Mouse (Mus musculus) intestine, postnatal 0 days (tissue): ENCODE measurements at regions not wholly inside any gene's neighbourhood (a gene's known extent, or its start where the extent isn't known, plus 50 kb on each side); places are given as distances from the start of the nearest gene placed in this dataset.

Source experiments
- ATAC-seq: fragments of 200-750 bp; cut with Nextera tagmentation; 2 replicates; pipeline ENCODE4 v1.8.0; 2017; ENCODE audit warnings: mild to moderate bottlenecking, moderate TSS enrichment, moderate library complexity
- H3K27ac ChIP-seq: fragments of 300-500 bp; sonication (generic); 2 replicates; pipeline ENCODE4 v1.5.1; 2014; ENCODE audit warnings: mild to moderate bottlenecking, low read depth, low read length, moderate library complexity
- H3K27me3 ChIP-seq: fragments of 300-500 bp; sonication (generic); replicated peaks from 2 replicates; pipeline ENCODE4 v1.6.1; 2014; ENCODE audit warnings: low read length, mixed read lengths; ENCODE audit not compliant: control insufficient read depth, insufficient read depth
- H3K36me3 ChIP-seq: fragments of 300-500 bp; sonication (generic); 2 replicates; pipeline ENCODE4 v1.6.1; 2014; ENCODE audit warnings: mild to moderate bottlenecking, moderate library complexity; ENCODE audit not compliant: control insufficient read depth, insufficient read depth
- H3K4me1 ChIP-seq: fragments of 300-500 bp; sonication (generic); replicated peaks from 2 replicates; pipeline ENCODE4 v1.6.1; 2014; ENCODE audit warnings: antibody characterized with exemption, low read length, mixed read lengths; ENCODE audit not compliant: control insufficient read depth, insufficient read depth
- H3K4me2 ChIP-seq: fragments of 300-500 bp; sonication (generic); replicated peaks from 2 replicates; pipeline ENCODE4 v1.6.1; 2014; ENCODE audit warnings: low read depth, mild to moderate bottlenecking, moderate library complexity
- H3K4me3 ChIP-seq: fragments of 300-500 bp; sonication (generic); 2 replicates; pipeline ENCODE4 v1.5.1; 2014; ENCODE audit warnings: low read depth, low read length
- H3K9ac ChIP-seq: fragments of 300-500 bp; sonication (generic); 2 replicates; pipeline ENCODE4 v1.6.1; 2014; ENCODE audit warnings: mild to moderate bottlenecking, low read depth, low read length
- H3K9me3 ChIP-seq: fragments of 300-500 bp; sonication (generic); 2 replicates; pipeline ENCODE4 v1.6.1; 2016; ENCODE audit warnings: mixed run types; ENCODE audit not compliant: control insufficient read depth
- CTCF ChIP-seq: sonication (generic); IDR thresholded peaks from 2 replicates; pipeline ENCODE4 v1.5.1; 2016; ENCODE audit warnings: low read depth, mild to moderate bottlenecking, control low read depth, antibody characterized with exemption, moderate library complexity
- WGBS: fragments of 180-500 bp; shearing (Covaris S2); extraction: QIAGEN DNeasy Blood & Tissue Kit; methylation state at CpG from one replicate; pipeline ENCODE4 v1.1.7; 2014; 5-methylcytosine and 5-hydroxymethylcytosine counted together

DNA sequence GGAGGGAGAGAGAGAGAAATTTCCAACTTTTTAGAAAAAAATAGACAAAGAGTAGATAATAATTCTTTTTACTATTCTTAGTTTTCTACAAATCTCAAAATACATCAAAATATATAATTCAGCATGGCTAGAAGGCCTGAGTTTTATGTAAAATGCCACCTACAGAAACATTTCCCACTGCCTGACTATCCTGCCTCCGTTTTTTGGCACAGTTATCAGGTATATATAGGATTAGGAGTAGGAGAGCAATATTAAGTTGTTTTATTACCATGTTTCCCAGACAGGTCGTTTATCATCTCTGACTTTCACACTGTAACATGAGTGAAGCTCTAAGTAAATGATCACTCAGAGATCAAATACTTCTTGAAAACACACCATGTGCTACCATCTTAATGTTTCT lies 224.7 kb upstream of the Actbl2 start:
- WGBS, result 31% methylated on average over 2 of the region's 2 CpGs
- no peak for ATAC-seq
- Histone ChIP-seq H3K9me3 (no peaks in the 10 kb centered on the region), H3K4me3 (no peak overlapping the region), H3K27me3 (no peaks in the 10 kb centered on the region), H3K9ac (no peak overlapping the region), H3K4me1 (no peaks in the 10 kb centered on the region), H3K4me2 (no peak overlapping the region), H3K36me3 (no peaks in the 10 kb centered on the region), H3K27ac (no peak overlapping the region)
- TF ChIP-seq CTCF, result no peak

DNA sequence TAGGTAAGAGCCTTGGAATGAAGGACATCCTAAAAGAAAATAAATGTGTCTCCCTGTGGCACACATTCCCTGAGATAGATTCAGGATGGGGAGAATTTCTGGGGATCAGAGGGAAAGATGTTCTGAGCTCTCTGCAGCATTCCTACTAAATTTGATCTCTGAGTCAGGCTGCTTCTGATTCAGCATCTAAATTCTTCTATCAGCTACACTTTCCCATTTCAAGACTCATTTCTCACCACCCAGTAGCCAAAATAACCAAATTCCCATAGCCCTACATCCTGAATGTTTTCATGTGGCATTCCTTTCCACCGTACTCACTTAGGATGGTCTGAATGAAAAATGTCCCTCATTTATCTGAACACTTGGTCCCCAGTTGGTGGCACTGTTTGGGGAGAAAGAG lies 223.2 kb upstream of the Actbl2 start:
- no peak for ATAC-seq
- WGBS, result 72% methylated on average over 1 of the region's 1 CpGs
- Histone ChIP-seq H3K9me3 (no peaks in the 10 kb centered on the region), H3K4me2 (no peak overlapping the region), H3K4me3 (no peak overlapping the region), H3K4me1 (no peaks in the 10 kb centered on the region), H3K27ac (no peak overlapping the region), H3K36me3 (no peaks in the 10 kb centered on the region), H3K27me3 (no peaks in the 10 kb centered on the region), H3K9ac (no peak overlapping the region)
- no peak for TF ChIP-seq CTCF

DNA sequence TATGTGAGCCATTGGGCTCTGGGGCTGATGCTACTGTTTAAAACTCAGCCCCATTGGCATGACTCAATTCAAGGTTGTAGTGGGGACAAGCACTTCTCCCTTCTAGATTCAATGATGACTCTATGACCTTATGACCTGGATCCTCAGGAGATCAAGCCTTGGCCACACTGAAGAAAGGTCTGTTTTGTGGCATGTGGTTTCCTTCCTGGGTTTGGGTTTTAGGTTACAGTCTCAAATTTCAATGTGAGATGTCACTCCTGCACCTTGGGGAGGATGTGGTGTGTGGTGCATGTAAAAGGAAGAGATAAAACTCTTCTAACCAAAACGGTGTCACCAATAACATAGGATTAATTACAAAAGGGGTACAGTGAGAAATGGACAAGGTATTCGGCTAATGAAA lies 211.2 kb upstream of the Actbl2 start:
- no peak for TF ChIP-seq CTCF
- no peak overlapping the region for H3K27ac ChIP-seq
- 53% methylated on average over 2 of the region's 2 CpGs for WGBS

DNA sequence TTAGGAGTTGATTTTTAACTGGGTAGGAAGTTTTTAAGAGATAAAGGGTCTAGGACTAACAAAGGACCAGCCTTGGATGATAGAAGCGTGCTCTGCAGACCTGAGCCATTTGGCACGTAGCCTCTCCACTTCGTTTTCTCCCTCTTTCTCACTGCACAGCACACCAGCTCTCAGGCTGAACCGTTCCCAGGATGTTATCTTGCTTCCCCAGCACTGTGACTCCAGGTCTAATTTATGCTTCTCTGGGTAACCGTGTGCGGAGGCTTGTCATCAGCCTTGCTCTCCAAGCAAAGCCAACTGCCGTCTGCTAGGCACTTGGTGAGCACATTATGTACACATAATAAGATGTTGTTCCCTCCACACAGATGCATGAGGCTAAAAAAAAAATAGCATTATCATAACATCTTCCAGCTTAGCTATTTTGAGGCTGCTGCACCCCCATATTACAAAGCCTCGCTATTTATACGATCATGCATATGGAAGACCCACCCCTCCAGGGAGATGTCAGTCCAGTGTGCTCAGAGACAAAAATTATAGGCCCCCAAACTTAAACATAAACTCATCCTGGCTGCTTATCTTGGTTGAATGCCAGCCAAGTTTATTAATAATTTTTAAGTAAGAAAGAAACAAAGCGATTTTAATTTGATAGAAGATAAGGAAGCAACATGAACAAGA lies 210.3 kb upstream of the Actbl2 start:
- Histone ChIP-seq H3K4me3 (no peak overlapping the region), H3K36me3 (no peaks in the 10 kb centered on the region), H3K4me2 (no peak overlapping the region), H3K9me3 (no peaks in the 10 kb centered on the region), H3K27me3 (no peaks in the 10 kb centered on the region), H3K9ac (no peak overlapping the region), H3K27ac (no peak overlapping the region), H3K4me1 (0 out of 2 replicates have a peak, but pooled peaks cover 3% of the 10 kb centered on the region)
- ATAC-seq, result no peak
- TF ChIP-seq CTCF, result no peak
- 39% methylated on average over 10 of the region's 10 CpGs for WGBS

More for the DNA sequence above, 211.2 kb upstream of the Actbl2 start:
- no peaks in the 10 kb centered on the region for H3K27me3 ChIP-seq
- H3K4me3 ChIP-seq, result no peak overlapping the region
- H3K36me3 ChIP-seq, result no peaks in the 10 kb centered on the region
- H3K9ac ChIP-seq, result no peak overlapping the region
- H3K9me3 ChIP-seq, result no peaks in the 10 kb centered on the region
- no peak overlapping the region for H3K4me2 ChIP-seq
- H3K4me1 ChIP-seq, result 0 out of 2 replicates have a peak, but pooled peaks cover 3% of the 10 kb centered on the region
- ATAC-seq, result no peak

DNA sequence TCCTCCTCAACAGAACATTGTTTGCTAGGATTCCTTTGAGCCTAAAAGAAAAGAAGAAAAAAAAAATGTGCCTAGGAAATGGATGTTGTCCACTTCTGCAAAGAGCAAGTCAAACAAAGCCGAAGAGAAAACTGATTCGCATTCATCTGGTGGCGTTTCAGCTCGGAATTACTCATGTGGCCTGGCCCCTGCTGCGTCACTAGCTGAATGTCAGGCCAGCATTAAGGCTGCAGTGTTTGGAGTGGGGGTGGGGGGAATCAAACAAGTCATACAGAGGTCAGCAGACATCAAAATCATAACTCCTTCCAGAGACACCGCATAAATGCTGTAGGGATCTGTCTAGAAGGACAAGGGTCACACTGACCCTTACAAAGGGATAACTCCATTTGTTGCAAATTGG lies 204.7 kb upstream of the Actbl2 start:
- no peak for ATAC-seq
- no peak for TF ChIP-seq CTCF
- no peak overlapping the region for H3K4me2 ChIP-seq

DNA sequence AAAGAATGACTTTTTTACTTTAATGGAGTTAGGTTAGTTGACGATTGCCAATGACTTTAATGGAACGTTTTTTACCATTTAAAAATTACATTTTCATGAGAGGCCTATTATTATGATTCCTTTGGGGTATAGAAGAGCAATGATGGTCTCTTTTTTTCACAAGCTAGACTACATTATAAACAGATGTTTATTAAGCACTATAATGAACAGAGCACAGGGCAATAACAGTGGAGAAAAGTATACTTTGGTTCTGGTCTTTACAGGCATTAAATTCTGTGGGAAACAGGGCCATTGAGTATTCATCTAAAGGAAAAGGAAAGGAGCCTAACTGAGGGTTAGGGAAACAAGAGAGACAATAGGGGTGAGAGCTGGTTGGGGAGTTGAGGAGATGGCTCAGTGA lies 199.0 kb upstream of the Actbl2 start:
- Histone ChIP-seq H3K4me3 (no peak overlapping the region), H3K9me3 (no peaks in the 10 kb centered on the region), H3K36me3 (no peaks in the 10 kb centered on the region), H3K27ac (no peak overlapping the region), H3K4me2 (no peak overlapping the region), H3K4me1 (no peaks in the 10 kb centered on the region), H3K9ac (no peak overlapping the region), H3K27me3 (no peaks in the 10 kb centered on the region)
- 85% methylated on average over 2 of the region's 2 CpGs for WGBS
- no peak for ATAC-seq
- no peak for TF ChIP-seq CTCF

More for the DNA sequence above, 204.7 kb upstream of the Actbl2 start:
- no peak overlapping the region for H3K27ac ChIP-seq
- no peak overlapping the region for H3K9ac ChIP-seq
- no peaks in the 10 kb centered on the region for H3K27me3 ChIP-seq
- H3K36me3 ChIP-seq, result no peaks in the 10 kb centered on the region
- H3K4me3 ChIP-seq, result no peak overlapping the region
- H3K9me3 ChIP-seq, result no peaks in the 10 kb centered on the region
- 25% methylated on average over 6 of the region's 6 CpGs for WGBS
- no peaks in the 10 kb centered on the region for H3K4me1 ChIP-seq

DNA sequence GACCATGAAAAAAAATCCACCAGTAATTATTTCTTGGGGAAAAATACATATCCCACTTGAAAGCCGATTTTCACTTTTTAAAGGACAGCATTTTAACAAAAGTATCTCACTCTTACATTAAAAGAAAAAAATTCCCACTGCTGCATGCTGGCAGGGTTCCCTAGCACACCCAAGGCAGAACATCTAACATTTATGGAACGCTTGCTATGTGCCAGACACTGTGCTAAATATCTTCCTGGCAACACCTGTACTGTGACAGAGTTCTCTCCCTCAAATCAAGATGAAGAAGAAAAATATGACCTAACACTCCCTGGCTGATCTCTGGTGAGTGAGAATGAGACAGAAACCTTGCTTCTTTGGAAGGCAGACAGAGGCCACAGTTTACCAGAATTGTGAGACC lies 167.1 kb upstream of the Actbl2 start:
- ATAC-seq, result no peak
- H3K27ac ChIP-seq, result no peak overlapping the region
- no peaks in the 10 kb centered on the region for H3K27me3 ChIP-seq
- H3K4me2 ChIP-seq, result no peak overlapping the region
- H3K36me3 ChIP-seq, result no peaks in the 10 kb centered on the region
- H3K9me3 ChIP-seq, result no peaks in the 10 kb centered on the region
- no peak overlapping the region for H3K9ac ChIP-seq
- WGBS, result 79% methylated on average over 2 of the region's 2 CpGs
- no peak for TF ChIP-seq CTCF
- H3K4me3 ChIP-seq, result no peak overlapping the region
- no peaks in the 10 kb centered on the region for H3K4me1 ChIP-seq
